Mouse (Mus musculus): ENCODE data around the gene Calm2.

GRCm38 (mm10) chr17:87469428-87469827 is 22.7 kb upstream of the Calm2 start:
- TF ChIP-seq CTCF (IDR thresholded peaks at IDR 0.05; ENCODE audit: borderline replicate concordance, insufficient read depth, low read depth, low read length) (no peak), POLR2A (IDR thresholded peaks at IDR 0.05; ENCODE audit: borderline replicate concordance, insufficient read depth, low read length) (no peak)

All from cerebellum, adult 2 months (tissue).